Mouse (Mus musculus) mouse embryonic stem cell (cell line): ENCODE results near the gene Gramd1a.

Source experiments
- in situ Hi-C, 2 experiments: fragments of 300-500 bp; cut with MboI; formaldehyde crosslinking; loops; 1 replicate in 1 of 2; 3 replicates in 1 of 2; pipeline ENCODE4 v1.14.3; 2019 to 2020; ENCODE audit warnings: low sequenced_read_pairs in 2 of 2, low pct_unique_long_range_greater_than_20kb in 1 of 2, mixed read lengths in 1 of 2; ENCODE audit not compliant: unreplicated experiment in 1 of 2

The Gramd1a gene

GRCm38 (mm10) chr7:31153536-31154320 is 2.0 kb downstream of the Gramd1a start:
- in situ Hi-C loops = no loop called here

GRCm38 (mm10) chr7:31151301-31152241 is 4.1 kb downstream of the Gramd1a start:
- in situ Hi-C loops = no loop called here

GRCm38 (mm10) chr7:31150566-31151300 is 5.0 kb downstream of the Gramd1a start:
- in situ Hi-C loops = no loop called here

- in situ Hi-C loops = no loop called here
These were observed 5.7 kb downstream of the Gramd1a start for GRCm38 (mm10) chr7:31149751-31150565.

GRCm38 (mm10) chr7:31149271-31149670 is 6.4 kb downstream of the Gramd1a start:
- in situ Hi-C loops = no loop called here

- in situ Hi-C loops = no loop called here
These were observed 6.9 kb downstream of the Gramd1a start for GRCm38 (mm10) chr7:31148756-31149155.

GRCm38 (mm10) chr7:31148086-31148485 is 7.6 kb downstream of the Gramd1a start:
- in situ Hi-C loops = no loop called here

- in situ Hi-C loops = no loop called here
These were observed 10.0 kb downstream of the Gramd1a start for GRCm38 (mm10) chr7:31145596-31146160.

GRCm38 (mm10) chr7:31144886-31145285 is 10.8 kb downstream of the Gramd1a start:
- in situ Hi-C loops = loop anchor here in 1 of 2 experiments (5.0 kb wide), 1 partner anchor 32 kb away; no protein-coding TSS in a partner anchor

- in situ Hi-C loops = loop anchor here in 1 of 2 experiments (5.0 kb wide), 1 partner anchor 36 kb away; no protein-coding TSS in a partner anchor
These were observed 14.8 kb downstream of the Gramd1a start for GRCm38 (mm10) chr7:31140941-31141340.

GRCm38 (mm10) chr7:31140302-31140701 is 15.4 kb downstream of the Gramd1a start:
- in situ Hi-C loops = loop anchor here in 1 of 2 experiments (5.0 kb wide), 1 partner anchor 37 kb away; no protein-coding TSS in a partner anchor

GRCm38 (mm10) chr7:31139765-31140164 is 15.9 kb downstream of the Gramd1a start:
- in situ Hi-C loops = loop anchor here in 1 of 2 experiments (5.0 kb wide), 1 partner anchor 38 kb away; no protein-coding TSS in a partner anchor

GRCm38 (mm10) chr7:31135717-31136116 is 20.0 kb downstream of the Gramd1a start:
- in situ Hi-C loops = no loop called here

- in situ Hi-C loops = no loop called here
These were observed 23.8 kb downstream of the Gramd1a start for GRCm38 (mm10) chr7:31131866-31132265.

GRCm38 (mm10) chr7:31130841-31131240 is 24.9 kb downstream of the Gramd1a start:
- in situ Hi-C loops = no loop called here

GRCm38 (mm10) chr7:31130197-31130596 is 25.5 kb downstream of the Gramd1a start:
- in situ Hi-C loops = no loop called here

GRCm38 (mm10) chr7:31128157-31128705 is 27.5 kb downstream of the Gramd1a start:
- in situ Hi-C loops = no loop called here
